Mouse (Mus musculus) ovary, postnatal 10 days (tissue): ENCODE results near the gene Snd1.
"Not testable (repeated sequence)": the region's sequence is repeated elsewhere in the genome, so short reads cannot be mapped to it uniquely, and the experiment has no call there.

Experiments used
- DNase-seq: peaks from one replicate; pipeline ENCODE4 v3.0.0; 2022; ENCODE audit warnings: low spot score

Snd1 gene

DNA sequence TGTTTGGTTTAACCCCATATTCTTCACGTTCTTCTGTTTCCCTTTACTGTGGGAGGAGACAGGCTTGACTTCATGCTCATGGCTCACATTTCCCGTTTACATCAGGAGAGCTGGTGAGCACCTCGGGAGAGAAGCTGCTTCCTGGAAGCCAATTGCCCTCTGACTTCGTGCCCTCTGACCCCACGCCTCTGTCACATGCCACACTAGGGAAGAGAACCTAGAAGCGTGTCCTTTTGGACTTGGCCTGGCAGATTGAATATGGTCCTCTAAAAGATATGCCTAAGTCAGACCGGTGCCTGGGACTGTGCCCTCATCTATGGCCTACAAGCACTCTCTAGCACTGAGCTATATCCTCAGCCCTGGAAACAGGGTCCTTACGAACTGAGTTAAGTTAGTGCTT is 430.4 kb downstream of the Snd1 start:
- DNase-seq = no peak

DNA sequence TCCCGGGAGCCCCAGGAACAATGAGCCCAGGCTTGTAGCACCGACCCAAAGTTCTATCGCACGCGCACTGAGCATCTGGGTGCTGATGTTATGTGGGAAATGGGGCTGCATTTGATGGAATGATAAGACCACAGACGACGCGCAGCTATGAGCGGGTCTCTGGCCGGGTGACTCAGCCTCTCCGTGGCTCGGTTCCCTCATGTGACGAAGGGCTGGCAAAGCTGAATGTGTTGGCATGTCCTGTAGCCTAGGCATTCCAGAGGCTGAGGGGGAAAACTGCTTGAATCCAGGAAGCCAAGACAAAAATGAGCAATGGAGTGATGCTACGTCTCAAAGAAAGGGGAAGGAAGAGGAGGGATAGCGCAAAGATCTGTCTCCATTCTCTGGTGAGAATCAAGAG is 434.9 kb downstream of the Snd1 start:
- DNase-seq = no peak

DNA sequence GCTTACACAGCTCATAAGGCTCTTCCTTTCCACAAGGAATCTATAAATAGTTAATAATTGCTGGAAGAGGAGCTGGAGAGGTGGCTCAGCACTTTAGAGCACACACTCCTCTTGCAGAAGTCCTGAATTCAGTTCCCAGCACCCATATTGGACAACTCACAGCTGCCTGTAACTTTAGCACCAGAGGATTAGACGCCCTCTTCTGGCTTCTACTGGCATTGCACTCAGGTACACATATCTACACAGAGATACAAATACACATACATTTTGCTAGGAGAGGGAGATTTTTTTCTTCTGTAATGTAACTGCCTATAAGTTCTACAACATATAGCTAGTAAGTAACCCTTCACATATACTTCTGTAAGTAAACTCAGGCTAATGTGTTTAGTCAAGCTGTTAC is 440.0 kb downstream of the Snd1 start:
- no peak for DNase-seq

DNA sequence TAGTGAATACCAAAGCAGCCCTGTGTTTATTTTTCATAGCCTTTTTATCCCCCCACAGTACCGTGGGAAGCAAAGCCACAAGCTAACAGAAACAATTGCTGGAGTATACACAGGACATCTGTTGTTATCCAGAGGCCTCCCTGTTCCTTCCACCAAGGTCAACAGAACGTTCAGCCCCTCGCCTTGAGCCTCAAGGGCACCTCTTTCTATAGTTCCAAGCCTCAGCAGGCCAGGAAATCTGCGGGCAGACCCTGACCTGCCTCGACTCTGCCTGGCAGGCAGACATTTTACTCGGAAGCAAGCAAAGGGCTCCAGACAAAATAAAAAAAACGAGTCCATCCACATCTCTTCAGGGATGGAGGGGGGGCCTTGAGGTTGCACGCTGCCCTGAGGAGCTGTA is 441.7 kb downstream of the Snd1 start:
- no peak for DNase-seq

DNA sequence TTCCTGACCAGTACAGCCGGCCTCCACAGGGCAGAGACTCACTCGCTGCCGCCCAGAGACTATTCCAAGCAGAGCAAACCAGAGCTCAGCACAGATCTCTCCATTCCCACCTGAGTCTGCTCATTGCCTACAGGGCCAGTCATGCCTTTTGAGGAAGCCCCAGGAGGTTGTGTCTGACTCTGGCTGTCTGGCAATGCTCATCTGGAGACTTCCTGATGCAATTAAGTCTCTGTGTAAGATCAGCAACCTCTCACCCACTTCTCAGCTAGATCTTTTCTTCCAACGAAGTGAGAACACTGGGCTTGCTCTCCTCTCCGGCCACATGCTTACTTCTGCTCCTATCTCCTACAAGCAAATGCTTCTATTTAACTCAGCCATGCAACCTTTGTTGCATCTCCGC is 444.4 kb downstream of the Snd1 start:
- no peak for DNase-seq

DNA sequence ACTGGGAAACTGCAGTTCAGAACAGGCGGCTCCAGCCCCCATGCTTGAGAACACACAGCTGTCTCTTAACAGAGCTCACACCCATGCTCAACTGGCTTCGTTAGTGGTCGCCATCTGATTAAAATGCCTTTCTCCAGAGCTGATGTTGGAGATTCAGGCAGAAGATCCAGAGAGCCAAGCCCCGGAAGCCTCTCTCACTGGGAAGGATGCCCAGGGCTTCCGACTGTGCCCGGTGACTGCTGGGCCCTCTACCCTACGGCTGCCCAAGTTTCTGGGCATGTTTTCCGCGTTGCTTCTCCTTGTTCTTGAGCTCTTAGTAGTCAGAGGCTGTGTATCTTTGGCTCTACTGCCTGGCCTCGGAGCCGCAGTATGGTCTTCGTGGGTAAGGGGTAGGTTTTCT is 447.4 kb downstream of the Snd1 start:
- no peak for DNase-seq

DNA sequence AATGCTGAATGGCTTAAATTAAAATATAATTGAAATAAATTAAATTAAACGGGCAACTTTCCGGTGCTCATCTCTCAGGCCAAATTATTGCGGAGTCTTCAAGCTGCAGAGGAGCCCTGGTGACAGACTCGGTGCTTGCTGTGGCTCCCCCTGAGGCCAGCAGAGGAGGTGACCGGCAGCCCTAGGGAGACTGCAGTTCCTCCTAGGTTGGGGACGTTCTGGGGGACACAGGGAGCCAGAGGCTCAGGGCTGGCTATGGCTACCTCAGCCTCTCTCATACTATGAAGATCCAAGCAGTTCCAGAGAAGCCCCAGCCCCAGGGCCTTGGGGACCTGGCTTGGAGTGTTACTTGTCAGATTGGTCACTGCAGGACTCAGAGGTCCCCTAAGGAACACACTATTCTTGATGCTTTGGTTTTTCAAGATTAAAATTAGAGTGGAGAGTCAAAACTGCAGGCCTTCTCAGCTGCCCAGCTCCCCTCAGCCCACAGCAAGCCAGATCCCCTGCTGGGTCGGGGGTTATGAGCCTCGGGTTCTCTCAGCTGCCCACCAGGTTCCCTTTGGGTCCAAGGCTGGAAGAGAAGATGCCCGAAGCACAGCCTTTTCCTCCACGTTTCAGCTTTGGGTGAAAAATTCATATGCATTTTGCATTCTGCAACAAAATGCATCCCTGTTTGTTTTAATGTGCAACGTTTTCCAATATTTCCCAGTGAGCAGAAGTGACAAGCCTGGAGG is 448.3 kb downstream of the Snd1 start:
- no peak for DNase-seq

DNA sequence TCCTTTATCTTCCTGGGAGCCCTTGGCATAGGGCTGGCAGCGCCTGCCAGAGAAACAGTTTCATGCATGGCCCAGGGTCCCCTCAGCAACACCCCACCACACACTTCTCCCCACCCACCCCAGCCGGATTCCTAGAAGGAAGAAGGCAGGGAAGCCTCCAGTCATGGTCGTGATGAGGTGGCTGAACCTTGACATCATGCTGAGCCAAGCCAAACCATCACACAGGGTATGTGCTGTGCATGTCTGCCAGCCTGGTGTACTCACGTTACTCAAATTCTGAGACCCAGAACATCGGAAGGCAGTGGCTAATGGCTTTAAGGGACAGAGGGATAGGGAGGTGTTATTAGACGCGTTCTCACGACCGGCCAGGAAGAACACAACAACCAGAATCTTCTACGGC is 448.9 kb downstream of the Snd1 start:
- no peak for DNase-seq

DNA sequence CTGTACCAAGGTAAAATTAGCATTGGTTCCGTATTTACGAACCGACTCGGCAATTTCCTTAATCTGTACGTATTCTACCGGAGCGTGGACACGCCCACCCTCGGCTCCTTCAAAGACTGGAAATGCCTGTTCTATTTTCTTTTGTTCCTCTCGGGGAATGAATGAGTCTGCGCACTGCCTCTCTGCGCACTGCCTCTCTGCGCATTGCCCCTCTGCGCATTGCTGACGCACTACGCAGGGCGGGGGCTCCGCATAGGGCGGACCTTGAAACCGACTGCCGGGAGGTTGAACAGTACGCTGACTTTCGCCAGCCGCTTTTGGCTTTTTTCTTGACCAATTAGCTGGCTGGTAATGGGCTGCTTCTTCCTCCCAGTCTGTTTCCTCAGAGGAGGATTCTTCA is 453.0 kb downstream of the Snd1 start:
- DNase-seq = not testable (repeated sequence)

DNA sequence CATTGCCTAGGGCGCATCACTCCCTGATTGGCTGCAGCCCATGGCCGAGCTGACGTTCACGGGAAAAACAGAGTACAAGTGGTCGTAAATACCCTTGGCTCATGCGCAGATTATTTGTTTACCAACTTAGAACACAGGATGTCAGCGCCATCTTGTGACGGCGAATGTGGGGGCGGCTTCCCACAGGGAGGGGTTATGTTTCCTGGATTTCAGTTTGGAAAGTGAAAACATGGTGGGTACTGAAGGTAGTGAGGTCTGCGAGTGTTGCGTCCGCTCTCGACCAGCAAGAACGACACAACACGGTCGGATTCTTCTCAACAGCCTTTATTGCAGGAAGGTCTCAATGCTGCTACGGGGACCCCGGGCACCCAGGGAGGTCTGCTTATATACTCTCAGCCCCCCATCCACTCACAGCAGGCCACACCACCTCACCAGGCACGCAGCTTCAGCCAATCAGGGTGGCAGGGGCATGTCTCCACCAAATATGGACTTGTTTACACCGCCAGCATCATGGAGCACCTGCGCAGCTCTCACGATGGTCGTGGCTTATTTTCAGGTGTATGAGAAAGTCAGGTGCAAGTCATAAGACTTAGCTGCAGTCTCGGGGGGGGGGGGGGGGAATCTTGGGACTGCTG is 454.3 kb downstream of the Snd1 start:
- not testable (repeated sequence) for DNase-seq

DNA sequence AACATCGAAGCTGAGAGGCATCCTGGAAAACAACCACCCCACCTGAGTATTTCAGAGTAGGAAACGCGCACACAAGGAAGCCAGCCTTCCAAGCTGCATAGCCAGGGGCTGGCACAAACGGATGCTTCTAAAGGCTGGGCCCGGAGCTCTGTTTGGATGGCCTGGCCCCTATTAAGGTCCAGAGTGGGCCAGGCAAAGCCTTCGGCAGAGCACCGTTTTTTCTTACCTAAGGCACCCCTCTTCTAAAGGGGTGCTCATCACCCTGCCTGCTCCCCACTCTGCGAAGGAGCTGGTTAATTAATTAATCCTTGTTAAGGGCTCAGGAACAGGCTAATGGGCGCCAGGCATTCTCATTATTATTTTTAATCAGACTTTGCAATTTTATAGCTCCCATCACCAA is 456.3 kb downstream of the Snd1 start:
- DNase-seq = no peak

DNA sequence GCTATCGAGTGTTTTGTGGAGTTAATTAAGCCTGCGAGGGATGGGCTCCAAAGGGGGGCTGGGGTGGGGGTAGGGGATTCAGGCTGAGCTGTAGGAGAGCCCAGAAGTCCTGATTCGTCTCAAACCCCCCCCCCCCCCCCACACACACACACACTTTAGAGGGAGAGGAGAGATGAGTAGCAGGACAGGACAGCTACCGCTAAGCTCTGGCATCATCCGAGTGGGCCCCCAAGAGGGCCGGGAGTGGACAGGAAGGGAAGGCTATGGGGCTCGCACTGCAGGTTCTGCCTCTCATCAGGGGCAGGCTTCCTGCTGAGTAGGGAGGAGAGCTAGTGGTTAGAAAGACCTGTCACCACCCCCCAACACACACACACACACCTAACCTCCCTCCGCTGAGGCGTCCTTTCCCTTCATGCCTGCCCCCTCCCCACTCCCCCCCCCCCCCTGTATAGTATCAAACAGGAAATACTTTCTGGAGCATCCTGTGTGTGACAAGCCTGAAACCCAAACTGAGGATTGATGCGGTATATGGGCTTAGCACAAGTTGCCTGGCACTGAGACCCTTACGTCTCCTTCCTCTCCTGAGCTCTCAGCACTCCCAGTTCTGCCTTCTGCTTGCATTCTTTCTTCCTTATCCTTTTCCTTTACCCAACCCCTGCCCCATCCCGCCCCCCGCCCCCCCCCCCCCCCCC is 456.8 kb downstream of the Snd1 start:
- DNase-seq = no peak

DNA sequence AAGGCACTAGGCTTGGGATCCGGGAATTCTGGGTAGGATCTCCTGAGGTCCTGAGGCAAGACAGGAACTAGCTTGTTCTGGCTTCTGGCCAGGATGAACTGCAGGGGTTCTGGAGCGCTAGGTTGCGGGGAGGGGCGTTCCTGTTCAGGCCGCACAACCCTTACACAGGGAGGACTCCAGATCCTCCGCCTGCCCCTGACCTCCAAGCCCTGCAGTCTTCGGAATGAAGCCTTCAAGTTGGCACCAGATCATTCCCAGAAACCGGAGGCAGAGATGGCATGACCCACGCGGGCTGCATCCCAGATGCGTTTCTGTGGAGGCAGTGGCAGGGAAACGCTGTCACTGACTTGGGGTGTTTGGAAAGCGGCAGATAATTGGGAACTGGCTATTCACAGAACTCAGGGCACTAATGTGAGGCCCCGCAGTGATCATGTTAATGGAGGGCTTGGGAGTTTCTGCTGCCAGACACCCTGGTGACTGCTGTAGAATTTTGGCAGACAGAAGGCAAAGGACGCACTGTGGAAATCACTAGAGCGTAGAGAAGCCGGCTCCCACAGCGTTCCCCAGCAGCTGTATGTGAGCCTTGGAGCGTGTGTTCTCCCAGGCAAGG is 457.5 kb downstream of the Snd1 start:
- no peak for DNase-seq

DNA sequence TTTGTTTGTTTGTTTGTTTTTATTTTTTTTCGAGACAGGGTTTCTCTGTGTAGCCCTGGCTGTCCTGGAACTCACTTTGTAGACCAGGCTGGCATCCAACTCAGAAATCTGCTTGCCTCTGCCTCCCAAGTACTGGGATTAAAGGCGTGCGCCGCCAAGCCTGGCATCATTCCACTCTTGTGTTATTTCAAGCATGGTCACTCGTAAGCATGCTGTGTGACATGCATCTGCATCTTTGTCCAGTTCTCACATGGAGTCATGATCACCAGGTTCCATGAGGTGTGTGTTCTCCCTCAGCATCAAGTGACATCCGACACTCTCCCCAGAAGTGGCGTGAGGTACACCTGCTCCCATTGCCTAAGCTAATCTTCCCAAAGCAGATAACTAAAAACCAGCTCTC is 460.8 kb downstream of the Snd1 start:
- no peak for DNase-seq

DNA sequence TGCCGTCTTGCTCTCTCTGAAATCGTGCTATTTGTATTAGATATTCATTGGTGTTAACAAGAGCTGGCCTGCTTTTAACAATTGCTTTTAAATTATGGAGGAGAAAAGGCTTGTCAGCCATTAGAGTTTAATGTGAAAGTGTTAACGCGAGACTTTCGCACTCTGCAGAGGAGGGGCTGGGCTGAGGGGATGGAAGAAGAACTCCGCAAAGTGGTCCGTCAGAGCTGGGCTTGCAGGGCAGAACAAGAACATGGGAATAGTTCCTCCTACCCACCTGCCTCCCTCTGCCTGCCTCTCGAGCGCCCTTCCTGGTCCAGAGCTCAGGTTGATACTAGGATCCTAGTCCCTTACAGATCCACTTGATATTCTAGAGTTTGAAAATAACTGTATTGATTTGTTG is 472.3 kb downstream of the Snd1 start:
- DNase-seq = no peak

DNA sequence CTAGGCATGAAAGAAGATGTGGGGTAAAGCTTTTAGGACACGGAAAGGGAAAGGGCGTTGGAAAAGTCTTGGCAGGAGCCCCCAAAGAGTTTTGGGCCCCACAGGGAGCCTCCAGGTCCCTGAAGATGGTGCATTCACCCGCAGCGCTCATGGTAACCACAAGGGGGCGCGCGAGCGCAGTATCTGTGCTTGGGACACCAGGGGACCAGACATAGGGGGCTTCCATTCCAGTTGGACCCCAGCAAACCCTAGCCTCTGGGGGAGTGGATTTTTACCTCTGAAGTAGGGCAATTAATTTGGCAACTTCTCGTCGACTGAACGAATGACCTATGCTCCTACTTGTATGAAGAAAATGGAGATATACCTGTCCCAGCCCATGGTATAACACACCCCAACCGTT is 474.3 kb downstream of the Snd1 start:
- peak; percentile 58 for DNase-seq

DNA sequence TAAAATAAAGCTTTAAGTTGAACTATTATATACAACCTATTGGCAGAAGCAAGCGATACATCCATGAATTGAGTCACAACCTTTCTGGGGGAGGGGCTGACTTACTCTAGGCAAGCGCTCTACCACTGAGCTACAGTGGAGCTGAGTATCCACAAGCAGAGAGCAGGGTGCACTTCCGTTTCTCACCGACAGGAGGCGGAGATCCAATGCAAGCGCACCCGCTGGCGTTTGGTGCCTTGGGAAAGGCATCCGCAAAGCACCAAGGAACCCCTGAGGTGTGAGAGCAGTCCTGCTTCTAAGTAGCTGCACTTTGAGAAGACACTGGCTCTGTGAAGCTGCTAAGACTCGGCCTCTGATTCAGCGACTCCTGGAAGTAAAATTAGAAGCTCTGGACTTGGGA is 480.6 kb downstream of the Snd1 start:
- DNase-seq = peak; percentile 29

DNA sequence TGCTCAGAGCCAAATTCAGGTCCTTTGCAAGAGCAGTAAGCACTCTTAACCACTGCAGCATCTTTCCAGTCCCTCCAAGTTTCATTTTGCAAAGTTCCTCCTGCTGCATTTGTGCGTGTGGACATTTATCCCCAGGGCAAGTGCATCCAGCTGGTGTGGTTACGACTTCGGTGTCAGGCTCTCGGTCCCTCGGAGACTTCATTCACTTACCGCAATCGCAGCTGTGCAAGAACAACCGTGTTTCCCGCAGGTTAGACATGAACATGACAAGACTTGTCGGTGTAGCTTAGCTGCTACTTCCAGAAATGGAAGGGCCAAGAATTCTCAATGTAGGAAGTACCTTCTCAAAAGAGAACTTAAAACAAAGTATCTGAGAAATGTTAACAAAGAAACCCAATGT is 482.5 kb downstream of the Snd1 start:
- DNase-seq = no peak

DNA sequence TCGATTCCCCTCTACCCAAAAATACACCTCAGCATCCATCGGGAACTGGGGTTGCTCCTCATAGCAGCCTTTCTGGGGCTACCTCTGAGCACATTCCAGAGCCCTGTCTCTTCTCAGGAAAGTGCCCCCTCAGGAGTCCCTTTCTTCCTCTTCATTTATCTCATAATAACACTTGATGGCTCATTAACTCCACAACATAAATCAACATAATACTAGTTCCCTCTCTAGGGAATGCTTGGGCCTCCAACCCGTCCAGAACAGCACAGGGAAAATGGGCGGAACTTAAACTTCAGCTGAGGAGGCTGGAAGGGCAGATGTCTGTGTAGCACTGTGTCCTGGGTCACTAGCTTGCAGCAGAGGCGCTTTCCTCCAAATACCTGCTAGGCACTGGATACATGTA is 488.2 kb downstream of the Snd1 start:
- no peak for DNase-seq

DNA sequence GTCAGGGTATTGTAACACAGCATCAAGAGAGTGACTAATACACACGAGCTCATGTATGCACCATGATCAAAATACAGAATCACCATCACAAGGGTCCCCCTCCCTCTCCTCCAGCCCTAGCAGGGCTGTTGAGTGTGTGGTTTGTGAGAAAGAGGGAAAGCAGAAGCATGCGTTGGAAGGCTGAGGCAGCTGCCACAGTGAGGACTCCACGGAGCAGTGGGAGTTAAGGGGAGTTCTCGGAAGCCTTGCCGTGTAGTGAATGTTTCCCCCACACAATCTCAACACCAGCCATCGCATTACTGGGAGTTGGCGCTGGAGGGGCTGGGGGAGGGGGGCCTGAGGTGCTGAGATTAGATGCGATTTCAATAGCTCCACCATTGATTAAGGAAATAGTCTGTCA is 490.3 kb downstream of the Snd1 start:
- DNase-seq = no peak

DNA sequence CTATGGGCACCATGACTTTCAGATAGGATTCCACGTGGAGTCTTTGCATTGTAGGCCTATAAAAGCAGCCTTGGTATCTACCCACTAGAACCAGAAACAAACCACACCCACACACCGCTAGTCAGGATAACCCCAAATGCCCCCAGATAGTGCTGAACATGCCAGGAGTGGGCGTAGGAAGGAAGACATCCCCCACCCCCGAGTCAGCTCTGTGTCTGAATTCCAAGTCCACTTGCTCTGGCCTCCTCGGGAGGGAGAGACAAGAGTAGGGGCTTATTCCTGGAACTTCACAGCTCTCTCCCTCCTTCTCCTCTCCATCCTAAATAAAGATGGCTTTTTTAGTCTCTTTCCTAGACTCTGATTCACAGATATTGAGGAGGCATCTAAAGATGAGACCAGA is 494.7 kb downstream of the Snd1 start:
- no peak for DNase-seq

DNA sequence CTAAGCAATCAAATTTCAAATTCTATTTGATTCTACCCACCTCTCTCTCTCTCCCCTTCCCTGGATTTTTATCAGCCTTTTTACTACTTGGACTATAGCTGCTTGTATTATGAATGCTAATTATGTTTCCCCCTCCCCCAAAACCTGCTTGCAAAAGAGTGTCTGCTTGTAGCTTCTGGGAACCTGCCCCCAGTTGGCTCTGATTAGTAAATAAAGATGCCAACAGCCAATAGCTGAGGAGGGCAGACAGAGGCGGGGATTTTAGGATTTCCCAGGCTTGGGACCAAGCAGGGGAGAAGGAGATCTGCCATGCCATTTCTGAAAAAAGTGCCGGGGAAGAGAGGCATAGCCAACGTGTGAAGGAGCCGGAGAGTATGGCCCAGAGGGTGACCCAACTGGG is 495.8 kb downstream of the Snd1 start:
- no peak for DNase-seq

DNA sequence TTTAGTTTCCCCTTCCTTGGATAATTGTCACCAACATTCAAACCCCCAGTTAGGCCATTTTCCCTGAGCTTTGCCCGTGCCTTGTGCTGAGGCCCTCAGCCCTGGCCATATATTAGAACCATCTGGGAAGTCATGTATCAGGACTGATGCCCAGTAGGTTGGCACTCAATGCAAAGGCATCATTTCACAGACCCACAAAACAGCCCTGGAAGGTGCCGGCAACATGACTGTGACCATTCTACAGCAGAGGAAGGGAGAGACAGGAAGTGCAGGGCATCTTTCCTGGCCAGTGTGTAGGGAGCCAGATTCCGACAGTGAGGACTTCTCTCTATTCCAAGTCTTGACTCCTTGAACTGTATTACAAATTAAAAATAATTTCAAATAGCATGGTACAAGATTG is 499.6 kb downstream of the Snd1 start:
- DNase-seq = no peak
